Mouse (Mus musculus): ENCODE data around the gene Sspo.

- no peak for TF ChIP-seq POLR2A (IDR thresholded peaks at IDR 0.05; ENCODE audit: low read depth, low read length)
- TF ChIP-seq CTCF (IDR thresholded peaks at IDR 0.05; ENCODE audit: borderline replicate concordance, insufficient read depth, low read length): no peak
Measured at GRCm38 (mm10) chr6:48467490-48467889, 19.5 kb downstream of the Sspo start.

Data from embryonic fibroblast, embryonic 13.5 days (primary cell).